Mouse (Mus musculus) heart, embryonic 12.5 days (tissue): ENCODE data around the gene 9530077C05Rik. TPM values are rescaled to one million over a fixed set of nuclear protein-coding genes. Genes with fewer than 3 reads are reported as not detected.

Experiments
- ATAC-seq: fragments of 200-750 bp; cut with Nextera tagmentation; 2 replicates; pipeline ENCODE4 v1.8.0; 2017; ENCODE audit warnings: moderate TSS enrichment, moderate library complexity; ENCODE audit not compliant: insufficient number of reproducible peaks, low FRiP score
- H3K27ac ChIP-seq: fragments of 300-500 bp; sonication (generic); 2 replicates; pipeline ENCODE4 v1.5.1; 2016; ENCODE audit warnings: mild to moderate bottlenecking, moderate library complexity; ENCODE audit not compliant: poor library complexity, severe bottlenecking
- H3K27me3 ChIP-seq: fragments of 300-500 bp; sonication (generic); replicated peaks from 2 replicates; pipeline ENCODE4 v1.6.1; 2016; ENCODE audit warnings: mild to moderate bottlenecking, moderate library complexity
- H3K36me3 ChIP-seq: fragments of 300-500 bp; sonication (generic); 2 replicates; pipeline ENCODE4 v1.6.1; 2016; ENCODE audit warnings: mild to moderate bottlenecking, moderate library complexity
- H3K4me1 ChIP-seq: fragments of 300-500 bp; sonication (generic); replicated peaks from 2 replicates; pipeline ENCODE4 v1.6.1; 2016; ENCODE audit warnings: mild to moderate bottlenecking
- H3K4me2 ChIP-seq: fragments of 300-500 bp; sonication (generic); 2 replicates; pipeline ENCODE4 v1.6.1; 2016; ENCODE audit warnings: mild to moderate bottlenecking, moderate library complexity
- H3K4me3 ChIP-seq: fragments of 300-500 bp; sonication (generic); 2 replicates; pipeline ENCODE4 v1.5.1; 2016; ENCODE audit warnings: mild to moderate bottlenecking
- H3K9ac ChIP-seq: fragments of 300-500 bp; sonication (generic); 2 replicates; pipeline ENCODE4 v1.6.1; 2016; ENCODE audit warnings: mild to moderate bottlenecking, moderate library complexity
- H3K9me3 ChIP-seq: fragments of 300-500 bp; sonication (generic); replicated peaks from 2 replicates; pipeline ENCODE4 v1.6.1; 2016; ENCODE audit warnings: mild to moderate bottlenecking, moderate library complexity
- WGBS: fragments of 180-500 bp; shearing (Covaris S2); methylation state at CpG from one replicate; pipeline ENCODE4 v1.1.7; 2016; 5-methylcytosine and 5-hydroxymethylcytosine counted together
- polyA plus RNA-seq: library from polyadenylated mRNA; unstranded; fragments of >200 nt; fragmentation: Nextera tagmentation; extraction: Ambion mirVana; gene quantifications from 2 replicates; pipeline ENCODE4 v1.2.1, GENCODE M21; 2016

The 9530077C05Rik gene
- polyA plus RNA-seq = 2.0 and 2.5 TPM in 2 replicates

DNA sequence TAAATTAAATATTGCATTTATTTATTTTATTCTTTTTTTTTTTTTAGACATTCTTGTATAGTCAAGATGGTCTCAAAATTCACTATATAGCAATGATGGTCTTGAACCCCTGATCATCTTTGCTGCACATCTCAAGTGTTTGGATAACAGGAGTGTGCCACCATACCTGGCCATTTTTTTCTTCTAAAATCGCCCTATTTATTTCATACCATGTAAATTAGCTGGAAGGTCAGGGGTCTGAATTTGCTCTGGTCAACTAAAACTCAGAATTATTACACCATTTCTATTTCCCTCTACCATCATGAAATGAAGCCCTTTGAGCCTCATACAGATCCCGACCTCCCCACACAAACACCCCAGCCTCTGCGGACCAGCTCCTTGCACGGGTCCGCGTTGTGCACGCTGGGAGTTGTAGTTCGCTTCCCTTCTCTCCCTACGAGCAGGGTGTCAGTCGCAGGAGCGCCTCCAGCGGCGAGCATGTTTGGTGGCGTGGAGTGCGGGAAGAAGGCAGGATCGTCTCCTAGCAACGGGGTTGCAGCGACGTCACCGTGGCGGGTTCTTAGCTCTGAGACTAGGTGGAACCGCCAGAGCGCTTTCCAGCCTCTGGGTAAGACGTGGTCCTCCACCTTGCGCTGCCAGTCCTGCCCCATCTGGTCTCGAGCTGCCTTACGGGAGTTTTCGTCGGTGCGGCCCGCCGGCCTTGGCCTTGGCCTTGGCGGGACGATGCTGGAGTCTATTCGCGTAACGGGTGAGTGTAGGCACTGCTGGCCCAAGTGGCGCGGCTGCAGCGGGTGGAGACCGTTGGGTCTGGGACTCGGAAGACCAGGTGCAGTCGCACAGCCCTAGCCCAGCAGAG, at the start of gene 9530077C05Rik:
TSS of gene 9530077C05Rik (plus strand) at position 512 of the 856 bp plus-strand sequence.
- H3K9ac ChIP-seq = peak within 1 kb of the TSS; percentile 70
- ATAC-seq = peak; percentile 96
- H3K4me1 ChIP-seq = no peaks in the 10 kb centered on the region; the same call in 1 of the 2 replicates
- no peak within 1 kb of the TSS for H3K27ac ChIP-seq
- no peaks in the 10 kb centered on the region for H3K9me3 ChIP-seq
- H3K4me2 ChIP-seq = peak within 1 kb of the TSS; percentile 90
- H3K27me3 ChIP-seq = no peaks in the 10 kb centered on the region
- 1% methylated on average over 43 of the region's 43 CpGs for WGBS
- H3K4me3 ChIP-seq = peak within 1 kb of the TSS; percentile 71
- no peaks in the 10 kb centered on the region for H3K36me3 ChIP-seq

DNA sequence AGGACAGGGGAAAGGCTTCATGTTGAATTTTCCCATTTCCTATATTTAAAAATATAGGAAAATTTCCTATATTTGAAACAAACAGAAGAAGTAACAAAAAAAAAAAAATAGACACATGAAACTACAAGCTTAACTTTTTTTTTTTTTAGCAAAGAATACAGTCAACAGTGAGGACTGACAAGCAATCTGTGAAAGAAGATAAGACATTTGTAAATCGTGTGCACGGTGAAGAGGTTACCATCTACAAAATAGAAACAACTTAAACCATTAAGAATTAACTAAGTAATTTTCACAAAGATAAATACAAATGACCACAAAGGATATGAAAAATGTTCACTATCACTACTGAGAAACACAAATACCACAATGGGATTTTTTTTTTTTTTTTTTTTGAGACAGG, 45.1 kb upstream of the 9530077C05Rik start:
- H3K27me3 ChIP-seq = no peaks in the 10 kb centered on the region
- no peak overlapping the region for H3K27ac ChIP-seq
- ATAC-seq = no peak
- no peak overlapping the region for H3K4me3 ChIP-seq
- H3K9ac ChIP-seq = no peak overlapping the region
- H3K4me2 ChIP-seq = no peak overlapping the region
- 83% methylated on average over 2 of the region's 2 CpGs for WGBS
- no peaks in the 10 kb centered on the region for H3K9me3 ChIP-seq
- peaks cover 6% of the 10 kb centered on the region; the same call in 1 of the 2 replicates for H3K4me1 ChIP-seq
- H3K36me3 ChIP-seq = peaks cover 84% of the 10 kb centered on the region

DNA sequence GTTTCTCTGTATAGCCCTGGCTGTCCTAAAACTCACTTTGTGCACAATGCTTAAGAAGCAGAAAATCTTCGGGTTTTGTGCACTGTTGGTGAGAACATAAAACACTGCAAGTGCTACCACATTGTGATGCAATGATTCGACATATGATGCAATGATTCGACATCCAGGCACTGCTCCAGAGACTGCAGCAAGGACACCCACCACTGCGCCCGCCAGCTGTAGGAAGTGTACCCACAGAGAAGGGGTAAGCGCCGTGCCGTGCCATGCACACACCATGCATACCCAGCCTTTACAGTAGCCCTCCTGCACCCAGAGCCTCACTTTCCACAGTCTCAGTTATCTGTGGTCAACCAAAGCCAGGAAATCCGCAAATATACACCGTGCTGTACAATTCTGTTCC, 44.7 kb upstream of the 9530077C05Rik start:
- Histone ChIP-seq H3K4me2 (no peak overlapping the region), H3K27me3 (no peaks in the 10 kb centered on the region), H3K4me1 (peaks cover 7% of the 10 kb centered on the region; the same call in 1 of the 2 replicates), H3K27ac (no peak overlapping the region), H3K9me3 (no peaks in the 10 kb centered on the region), H3K9ac (no peak overlapping the region), H3K4me3 (no peak overlapping the region), H3K36me3 (peaks cover 84% of the 10 kb centered on the region)
- 96% methylated on average over 10 of the region's 10 CpGs for WGBS
- no peak for ATAC-seq

DNA sequence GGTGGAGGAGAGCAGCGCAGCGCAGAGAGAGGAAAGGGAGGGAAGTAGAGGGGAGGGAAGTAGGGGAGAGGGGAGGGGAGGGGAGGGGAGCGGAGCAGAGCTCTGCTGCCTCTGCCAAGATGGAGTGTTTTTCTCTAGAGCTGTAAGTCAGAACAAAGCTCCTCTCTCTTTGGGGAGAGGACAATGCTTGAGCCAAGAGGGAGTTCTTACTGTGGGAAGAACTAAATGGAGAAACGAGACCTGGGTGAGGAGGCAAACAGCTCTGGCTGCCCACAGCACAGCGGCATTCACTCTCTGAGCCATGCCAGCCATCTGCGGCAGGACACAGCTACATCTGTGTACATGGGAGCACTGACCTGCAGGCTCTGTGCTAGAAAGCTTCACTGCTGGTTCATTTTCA, 43.3 kb upstream of the 9530077C05Rik start:
- WGBS = 80% methylated on average over 6 of the region's 6 CpGs
- Histone ChIP-seq H3K27ac (no peak overlapping the region), H3K4me2 (no peak overlapping the region), H3K9me3 (no peaks in the 10 kb centered on the region), H3K4me1 (peaks cover 7% of the 10 kb centered on the region; the same call in 1 of the 2 replicates), H3K9ac (no peak overlapping the region), H3K27me3 (no peaks in the 10 kb centered on the region), H3K36me3 (peaks cover 83% of the 10 kb centered on the region), H3K4me3 (no peak overlapping the region)
- no peak for ATAC-seq

DNA sequence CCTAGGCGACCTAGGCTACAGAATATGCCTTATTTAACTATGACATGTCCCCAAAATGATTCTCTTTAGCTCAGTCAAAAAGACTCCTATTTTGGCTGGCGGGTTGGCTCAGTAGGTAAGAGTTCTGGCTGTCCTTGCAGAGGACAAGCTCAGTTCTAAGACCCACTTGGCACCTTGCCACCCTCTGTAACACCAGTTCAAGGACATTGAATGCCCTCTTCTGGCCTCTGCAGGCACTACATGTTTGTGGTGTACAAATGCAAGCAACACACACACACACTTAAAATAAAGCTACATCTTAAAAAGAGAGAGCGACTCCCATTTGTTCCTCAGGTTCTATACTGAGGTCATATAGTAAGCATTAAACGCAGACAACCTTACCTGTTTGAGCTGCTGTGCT, 38.6 kb upstream of the 9530077C05Rik start:
- Histone ChIP-seq H3K9ac (no peak overlapping the region), H3K27me3 (no peaks in the 10 kb centered on the region), H3K27ac (no peak overlapping the region), H3K36me3 (peaks cover 81% of the 10 kb centered on the region), H3K4me1 (peaks cover 7% of the 10 kb centered on the region; the same call in 1 of the 2 replicates), H3K4me3 (no peak overlapping the region), H3K4me2 (no peak overlapping the region), H3K9me3 (no peaks in the 10 kb centered on the region)
- no peak for ATAC-seq
- 98% methylated on average over 4 of the region's 4 CpGs for WGBS

DNA sequence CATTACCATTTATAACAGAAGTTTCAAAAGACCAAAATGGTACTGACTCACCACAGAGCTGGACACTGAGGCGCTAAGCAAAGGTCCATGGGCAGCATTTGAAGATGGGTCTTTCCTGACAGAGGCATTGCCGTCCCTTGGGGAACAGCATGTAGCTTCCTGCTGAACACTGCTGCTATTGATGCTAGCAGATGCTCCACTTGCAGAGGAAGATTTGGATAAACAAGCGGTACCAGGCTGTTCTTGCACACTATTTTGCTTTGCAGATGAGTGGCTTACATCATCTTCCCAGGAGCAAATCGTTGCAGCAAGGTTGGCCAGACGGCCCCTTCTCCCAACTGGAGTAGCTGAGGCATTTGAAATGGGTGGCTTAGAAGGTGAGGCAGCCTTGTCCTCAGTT, 35.2 kb upstream of the 9530077C05Rik start:
- WGBS = 86% methylated on average over 5 of the region's 5 CpGs
- Histone ChIP-seq H3K27me3 (no peaks in the 10 kb centered on the region), H3K9ac (no peak overlapping the region)

DNA sequence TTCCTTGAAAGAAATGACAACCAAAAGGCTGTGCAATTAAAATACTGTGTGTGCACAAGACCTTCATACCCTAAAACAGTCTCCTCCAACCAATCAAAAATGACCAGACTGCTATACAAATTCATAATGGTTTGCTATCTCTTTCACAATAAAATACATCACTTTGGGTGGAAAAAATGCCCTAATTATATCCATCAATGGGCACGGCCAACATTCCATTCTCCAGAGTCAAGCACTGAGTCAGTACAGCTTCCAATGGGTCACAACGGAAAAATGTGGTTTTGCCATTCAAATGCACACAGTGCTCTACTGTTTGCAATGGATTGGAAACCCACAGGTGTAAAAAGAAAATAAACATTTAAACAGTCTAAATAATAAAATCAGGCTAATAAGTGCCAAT, 25.4 kb upstream of the 9530077C05Rik start:
- H3K9ac ChIP-seq = no peak overlapping the region
- H3K4me2 ChIP-seq = no peak overlapping the region
- peaks cover 29% of the 10 kb centered on the region for H3K36me3 ChIP-seq
- WGBS = 70% methylated on average over 2 of the region's 2 CpGs
- H3K27ac ChIP-seq = no peak overlapping the region
- no peaks in the 10 kb centered on the region for H3K27me3 ChIP-seq
- H3K4me3 ChIP-seq = no peak overlapping the region
- no peaks in the 10 kb centered on the region for H3K9me3 ChIP-seq
- peaks cover 21% of the 10 kb centered on the region for H3K4me1 ChIP-seq
- ATAC-seq = no peak

More for the DNA sequence above, 35.2 kb upstream of the 9530077C05Rik start:
- peaks cover 9% of the 10 kb centered on the region for H3K9me3 ChIP-seq
- ATAC-seq = no peak
- no peak overlapping the region for H3K4me2 ChIP-seq
- no peak overlapping the region for H3K27ac ChIP-seq
- no peak overlapping the region for H3K4me3 ChIP-seq
- H3K4me1 ChIP-seq = peaks cover 3% of the 10 kb centered on the region; the same call in 1 of the 2 replicates
- peaks cover 84% of the 10 kb centered on the region for H3K36me3 ChIP-seq

DNA sequence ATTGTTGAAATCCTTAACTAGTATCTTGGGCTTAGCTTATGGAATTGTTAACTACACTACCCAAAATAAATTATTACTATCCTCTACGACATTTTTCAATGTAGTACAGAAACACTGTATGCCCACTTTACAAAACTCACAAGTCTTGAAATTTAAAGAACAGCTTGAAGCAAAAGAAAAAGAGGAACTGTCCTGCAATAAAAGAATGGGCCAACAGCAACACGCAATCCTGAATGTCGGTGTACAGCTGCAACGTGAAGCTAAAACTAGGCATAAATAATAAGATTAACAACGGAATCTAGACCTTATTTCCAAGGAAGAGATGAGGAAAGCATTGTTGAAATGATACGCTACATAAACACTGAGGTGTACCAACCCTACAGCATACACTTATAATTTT, 23.4 kb upstream of the 9530077C05Rik start:
- WGBS = 17% methylated on average over 6 of the region's 6 CpGs
- ATAC-seq = no peak
- peaks cover 21% of the 10 kb centered on the region for H3K4me1 ChIP-seq

DNA sequence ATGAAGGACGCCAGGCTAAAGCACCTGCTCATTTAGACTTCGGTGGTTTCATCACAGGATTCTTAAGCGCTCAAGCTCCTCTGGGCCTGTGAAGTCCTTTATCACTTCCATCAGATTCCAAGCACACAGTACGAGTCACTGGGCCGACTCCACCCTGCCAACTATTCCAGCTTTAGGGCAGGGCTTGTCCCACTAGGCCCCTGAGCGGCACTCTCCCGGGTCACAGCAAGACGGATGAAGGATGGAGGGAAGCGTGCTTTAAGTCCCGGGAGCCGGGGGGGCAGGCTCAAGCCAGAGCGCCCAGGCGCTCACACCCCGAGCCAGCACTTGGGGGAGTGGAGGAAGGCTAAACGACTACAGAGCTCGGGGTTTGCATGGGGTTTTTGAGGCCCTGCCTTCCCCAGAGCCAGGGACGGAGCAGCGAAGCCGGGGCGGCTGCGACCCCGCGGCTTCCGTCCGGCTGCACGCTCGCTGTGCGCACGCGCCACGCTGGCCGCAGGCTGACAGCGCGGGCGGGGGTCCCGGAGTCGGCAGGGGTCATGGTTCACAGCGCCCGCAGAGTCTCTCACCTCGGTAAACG, 22.8 kb upstream of the 9530077C05Rik start:
- Histone ChIP-seq H3K4me1 (peaks cover 21% of the 10 kb centered on the region), H3K4me3 (peak overlapping the region; percentile 66), H3K4me2 (peak overlapping the region; percentile 76), H3K9ac (peak overlapping the region; percentile 87), H3K36me3 (peaks cover 8% of the 10 kb centered on the region; the same call in 1 of the 2 replicates), H3K27ac (peak overlapping the region; percentile 88), H3K27me3 (no peaks in the 10 kb centered on the region), H3K9me3 (no peaks in the 10 kb centered on the region)
- under 1% methylated on average over 41 of the region's 41 CpGs for WGBS
- ATAC-seq = peak; percentile 74

More for the DNA sequence above, 23.4 kb upstream of the 9530077C05Rik start:
- Histone ChIP-seq H3K9me3 (no peaks in the 10 kb centered on the region), H3K27ac (peak overlapping the region; percentile 88), H3K36me3 (peaks cover 13% of the 10 kb centered on the region; the same call in 1 of the 2 replicates), H3K4me2 (peak overlapping the region; percentile 76), H3K9ac (peak overlapping the region; percentile 87), H3K27me3 (no peaks in the 10 kb centered on the region), H3K4me3 (peak overlapping the region; percentile 66)

DNA sequence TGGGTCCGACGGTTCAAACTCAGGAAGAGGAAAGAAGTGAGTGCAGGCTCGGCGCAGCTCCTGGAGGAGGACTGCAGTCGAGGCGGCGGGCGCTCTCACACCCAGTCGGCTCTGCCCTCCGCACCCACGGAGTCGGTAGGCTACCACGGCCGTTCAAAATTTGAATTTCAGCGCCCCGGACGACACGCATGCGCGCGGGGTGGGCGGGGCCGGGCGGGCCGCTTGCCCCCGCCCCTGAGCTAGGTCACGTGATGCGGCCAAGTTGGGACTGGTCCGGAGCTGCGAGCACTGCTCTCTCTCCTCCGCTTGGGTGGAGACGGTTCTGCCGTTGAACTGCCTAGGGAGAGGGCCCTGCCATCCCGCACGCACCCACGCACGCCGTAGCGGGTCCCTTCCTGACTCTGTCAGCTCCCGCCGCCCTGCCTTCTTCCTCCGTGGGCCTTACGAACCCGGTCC, 22.3 kb upstream of the 9530077C05Rik start, which contains the start of gene Anln:
TSS of gene Anln (minus strand) at position 168 of the 456 bp plus-strand sequence.
- Histone ChIP-seq H3K4me3 (peak within 1 kb of the TSS; percentile 66), H3K4me2 (peak within 1 kb of the TSS; percentile 76), H3K9me3 (no peaks in the 10 kb centered on the region), H3K9ac (peak within 1 kb of the TSS; percentile 87), H3K27ac (peak within 1 kb of the TSS; percentile 88), H3K4me1 (peaks cover 21% of the 10 kb centered on the region), H3K36me3 (peaks cover 6% of the 10 kb centered on the region; the same call in 1 of the 2 replicates), H3K27me3 (no peaks in the 10 kb centered on the region)
- peak; percentile 97 for ATAC-seq
- under 1% methylated on average over 41 of the region's 44 CpGs for WGBS

DNA sequence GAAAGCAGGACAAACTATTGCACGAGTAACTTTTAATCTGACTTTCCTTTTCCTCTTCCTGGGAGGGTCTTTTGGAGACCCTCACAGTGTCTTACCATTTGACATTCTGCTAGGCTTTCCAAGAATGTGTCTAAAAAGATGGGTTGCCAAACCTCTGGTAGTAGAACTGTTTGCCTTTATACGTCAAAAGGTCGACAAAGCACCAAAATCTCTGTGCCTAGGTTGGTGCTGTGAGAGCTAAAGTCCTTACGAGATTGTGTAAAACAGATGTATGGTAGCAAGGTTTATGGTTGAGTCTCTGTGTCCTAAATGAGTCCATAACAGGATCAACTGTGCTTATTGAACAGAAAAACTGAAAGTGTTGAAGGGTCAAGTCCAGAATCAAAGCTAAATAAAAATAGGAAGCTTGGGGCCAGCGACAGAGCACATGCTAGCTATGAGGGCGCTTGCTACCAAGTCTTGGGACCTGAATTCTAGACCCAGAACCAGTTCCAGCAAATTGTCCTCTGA, 21.5 kb upstream of the 9530077C05Rik start:
- H3K4me3 ChIP-seq = peak overlapping the region; percentile 66
- H3K27ac ChIP-seq = peak overlapping the region; percentile 88; the same call in 1 of the 2 replicates
- no peaks in the 10 kb centered on the region for H3K27me3 ChIP-seq
- peaks cover 6% of the 10 kb centered on the region; the same call in 1 of the 2 replicates for H3K36me3 ChIP-seq
- no peaks in the 10 kb centered on the region for H3K9me3 ChIP-seq
- H3K9ac ChIP-seq = peak overlapping the region; percentile 87; the same call in 1 of the 2 replicates
- 65% methylated on average over 6 of the region's 6 CpGs for WGBS
- H3K4me2 ChIP-seq = peak overlapping the region; percentile 76
- peaks cover 21% of the 10 kb centered on the region for H3K4me1 ChIP-seq
- no peak for ATAC-seq
